Mouse (Mus musculus) adrenal gland, adult 18-20 months (tissue): ENCODE data around the gene Knop1. TPM values are rescaled to one million over a fixed set of nuclear protein-coding genes. Genes with fewer than 3 reads are reported as not detected.

Source experiments
- DNase-seq, 2 experiments: peaks; one replicate each; pipeline ENCODE4 v3.0.0; 2021 to 2022; ENCODE audit warnings: low spot score in 2 of 2
- total RNA-seq, 2 experiments: library from RNA; stranded (reverse); gene quantifications; 1 replicate in 1 of 2; 2 replicates in 1 of 2; pipeline ENCODE4 v1.2.3; 2021

The Knop1 gene
- total RNA-seq, 2 experiments from 2014 or later = 45.1 to 78.7 TPM

DNA sequence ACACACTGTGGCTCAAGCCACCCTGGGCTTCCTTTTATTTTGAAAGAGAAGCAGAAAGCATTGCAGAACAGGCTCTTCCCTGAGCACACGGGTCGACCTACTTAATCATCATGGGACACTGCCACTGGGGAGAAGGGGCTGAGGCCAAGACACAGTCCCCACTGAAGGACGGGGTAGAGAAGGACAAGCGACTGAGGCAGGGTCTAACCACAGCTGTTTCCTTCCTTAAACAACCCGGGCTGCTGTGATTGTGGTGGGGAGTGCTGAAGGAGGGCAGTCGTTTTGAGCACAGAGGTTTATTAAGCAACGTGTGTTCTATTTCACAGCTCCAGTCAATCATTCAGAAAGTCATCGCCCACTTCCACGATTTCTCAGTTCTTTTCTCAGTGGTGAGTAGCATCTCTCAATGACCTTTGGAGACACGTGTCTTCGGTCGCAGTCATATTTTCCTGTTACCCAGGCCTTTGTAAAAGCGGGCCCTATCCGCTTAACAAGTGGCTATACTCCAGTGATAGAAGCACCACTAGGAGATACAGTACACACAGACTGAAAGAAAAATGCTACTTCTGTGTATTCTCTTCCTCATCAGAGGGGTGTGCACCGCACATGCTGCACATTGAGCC is 55.8 kb downstream of the Knop1 start:
- DNase-seq = no peak

DNA sequence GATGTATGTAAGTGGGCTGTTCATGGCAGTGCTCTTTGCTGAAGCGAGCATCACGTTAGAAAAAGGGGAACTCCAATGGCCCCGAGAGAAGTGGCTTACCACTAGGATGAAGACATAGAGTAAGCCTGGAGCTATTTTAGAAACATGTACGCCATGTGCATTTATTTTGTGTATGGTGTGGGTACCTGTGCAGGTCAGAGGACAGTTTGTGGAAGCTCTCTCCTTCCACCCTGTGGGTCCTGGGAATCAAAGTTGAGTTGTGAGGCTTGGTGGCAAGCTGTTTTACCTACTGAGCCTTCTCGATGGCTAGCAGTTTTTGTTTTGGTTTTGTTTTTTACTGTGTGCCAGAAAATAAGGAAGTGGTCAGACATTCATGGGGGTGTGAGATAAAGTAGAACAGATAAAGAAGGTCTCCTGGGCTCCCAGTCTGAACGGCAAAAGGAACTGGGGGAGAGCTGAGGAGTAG is 57.9 kb downstream of the Knop1 start:
- no peak for DNase-seq

DNA sequence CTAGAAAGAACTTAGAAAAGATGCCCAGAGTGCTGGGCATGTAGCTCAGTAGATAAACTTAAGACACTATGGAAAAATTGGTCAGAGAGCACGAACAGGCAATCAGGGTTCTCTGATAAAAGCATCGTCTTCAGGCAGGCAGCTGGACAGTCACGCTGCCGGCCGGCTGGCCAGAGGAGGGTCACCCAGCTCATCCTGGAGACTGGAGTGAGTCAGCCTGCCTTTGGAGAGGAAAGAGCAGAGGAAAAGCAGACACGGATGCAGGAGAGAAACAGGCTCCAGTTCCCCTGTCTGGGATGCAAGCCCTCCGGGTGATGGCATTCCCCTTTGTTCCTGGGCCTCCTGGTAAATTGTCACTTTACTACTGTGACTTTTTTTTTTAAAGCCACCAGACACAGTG is 58.5 kb downstream of the Knop1 start:
- DNase-seq = no peak

DNA sequence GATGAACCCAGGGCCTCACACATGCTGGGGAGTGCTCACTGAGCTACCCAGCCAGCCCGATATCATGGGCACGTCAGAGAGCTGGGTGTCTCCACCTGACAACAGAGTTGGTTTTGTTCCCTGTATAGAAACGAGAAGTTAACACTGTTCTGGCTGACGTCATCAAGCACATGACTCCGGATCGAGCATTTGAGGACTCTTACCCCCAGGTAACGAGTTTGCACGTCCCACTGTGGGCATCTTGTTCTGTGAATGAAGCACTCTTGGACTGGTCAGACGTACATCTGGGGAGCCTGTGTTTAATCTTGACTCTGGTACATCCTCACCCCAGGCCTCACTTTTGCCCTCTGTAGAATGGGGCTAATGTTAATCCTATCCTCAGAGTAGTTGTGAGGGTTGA is 59.2 kb downstream of the Knop1 start:
- no peak for DNase-seq

DNA sequence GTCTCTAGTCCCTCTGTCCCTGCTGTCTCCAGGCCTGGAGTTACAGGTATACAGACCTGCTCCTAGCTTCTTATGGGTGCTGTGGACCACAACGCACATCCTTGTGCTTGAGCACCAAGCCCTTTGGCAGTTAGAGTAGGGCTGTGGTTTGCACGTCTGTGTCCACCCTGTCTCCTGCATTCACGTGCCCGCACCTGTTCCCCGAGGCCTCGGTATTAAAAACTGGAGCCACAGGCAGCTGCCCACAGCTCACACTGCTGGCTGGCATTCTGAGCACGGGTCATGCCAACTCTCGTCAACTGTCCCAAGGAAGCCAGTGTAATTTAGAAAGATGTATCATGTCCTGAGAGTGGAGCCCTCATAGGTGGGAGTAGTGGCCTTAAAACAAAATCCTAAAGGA is 60.3 kb downstream of the Knop1 start:
- no peak for DNase-seq

DNA sequence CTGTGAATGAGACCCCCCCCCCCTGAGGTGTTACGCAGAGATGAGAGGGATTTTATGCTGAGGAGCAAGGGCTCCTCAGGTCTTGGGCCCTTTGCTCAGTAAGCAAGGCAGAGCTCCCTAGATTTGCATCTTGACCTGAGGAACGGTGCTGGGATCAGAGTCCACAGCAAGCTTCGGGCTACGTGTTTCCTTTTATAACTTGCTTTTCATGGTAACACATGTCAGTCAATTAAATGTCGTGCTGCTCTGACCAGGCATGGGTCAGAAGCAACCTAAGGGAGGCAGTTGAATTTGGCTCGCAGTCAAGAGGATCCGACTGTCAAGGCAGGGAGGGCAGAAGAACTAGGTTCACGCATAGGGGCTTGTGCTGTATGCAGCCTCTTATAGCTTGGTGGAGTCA is 62.2 kb downstream of the Knop1 start:
- no peak for DNase-seq

Other genes starting within 250 kb of the Knop1 start
- gene Gde1, start 150.5 kb downstream of the Knop1 start, total RNA-seq = 100 to 1,000 TPM; 116 to 138 TPM
- 1 to 10 TPM; 5.6 to 5.9 TPM for gene Ccp110, start 143.7 kb downstream of the Knop1 start, total RNA-seq
- gene Vps35l, start 116.0 kb downstream of the Knop1 start, total RNA-seq = 10 to 100 TPM; 50.7 to 51.1 TPM
- gene Iqck, start 502 bp downstream of the Knop1 start, total RNA-seq = 10 to 100 TPM; 12.1 to 33.9 TPM
- gene Gprc5b, start 139.0 kb upstream of the Knop1 start, total RNA-seq = 100 to 1,000 TPM; 143 to 170 TPM